Comparison of ENCODE assay signal across 16 mouse cellular contexts in the genomic region with DNA sequence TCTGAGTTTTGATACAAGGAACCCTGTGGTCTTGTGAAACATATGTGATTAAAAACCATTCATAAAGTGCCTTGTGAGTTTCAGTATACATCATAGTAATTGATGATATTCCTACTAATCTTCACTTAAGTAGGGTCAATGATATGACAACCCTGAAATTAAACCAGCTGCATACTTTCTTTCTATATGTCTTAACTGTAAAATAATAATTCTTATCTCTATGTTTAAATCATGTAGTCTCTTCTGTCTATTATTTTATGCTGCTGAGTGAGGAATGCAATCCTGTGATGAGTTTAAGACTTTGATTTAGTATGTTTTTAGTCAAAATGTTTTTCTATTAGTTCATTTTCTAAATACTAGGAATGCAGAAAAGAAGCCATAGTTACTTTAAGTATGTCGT.
"Had no signal": no experiment of that assay in that cellular context is flagged by ENCODE, and none has a peak within 500 bp of the region (broad histone marks: within the 10 kb centered on the region; RNA-seq: fewer than 3 reads in every experiment).

No protein-coding gene starts in this region.

- H3K27ac ChIP-seq: neural tube, embryonic 13.5 days; neural tube, embryonic 15.5 days; stomach, embryonic 15.5 days; stomach, postnatal 0 days had no signal

- H3K4me2 ChIP-seq: neural tube, embryonic 13.5 days; neural tube, embryonic 15.5 days; stomach, embryonic 15.5 days had no signal

- H3K9ac ChIP-seq: neural tube, embryonic 13.5 days; neural tube, embryonic 15.5 days; stomach, embryonic 15.5 days had no signal

- H3K9me3 ChIP-seq: neural tube, embryonic 13.5 days; neural tube, embryonic 15.5 days; stomach, embryonic 15.5 days had no signal

- H3K36me3 ChIP-seq: neural tube, embryonic 13.5 days; neural tube, embryonic 15.5 days; stomach, embryonic 15.5 days had no signal

- DNase-seq: retina, postnatal 1 day; right cerebral cortex, adult 18-20 months; right cerebral cortex, postnatal 14 days; right cerebral cortex, postnatal 25 days; right cerebral cortex, postnatal 4 days; spleen, adult 18-20 months; thymus, adult 18-20 months; thymus, adult 2 months; thymus, postnatal 14 days; thymus, postnatal 25 days; thymus, postnatal 36 days; thymus, postnatal 4 days had no signal

- H3K27me3 ChIP-seq: neural tube, embryonic 13.5 days; neural tube, embryonic 15.5 days; stomach, embryonic 15.5 days had no signal

- H3K4me1 ChIP-seq: neural tube, embryonic 13.5 days; neural tube, embryonic 15.5 days; stomach, embryonic 15.5 days had no signal

- H3K4me3 ChIP-seq: neural tube, embryonic 13.5 days; neural tube, embryonic 15.5 days; stomach, embryonic 15.5 days had no signal
